Comparison of ENCODE assay signal across 9 mouse cellular contexts in genomic region chrX:103355784-103356183, GRCm38 (mm10). TPM values are rescaled to one million over a fixed set of nuclear protein-coding genes. Genes with fewer than 3 reads are reported as not detected.
DNase-seq lines count a peak whose midpoint lies in the region; ATAC-seq and TF ChIP-seq lines count a peak whose summit lies in the region.
"Had no signal": no experiment of that assay in that cellular context is flagged by ENCODE, and none has a peak within 500 bp of the region (broad histone marks: within the 10 kb centered on the region; RNA-seq: fewer than 3 reads in every experiment).

No protein-coding gene starts in this region.

- H3K9me3 ChIP-seq in kidney, embryonic 16.5 days (ENCODE audit: low read length) = no peaks in the 10 kb centered on the region
- H3K9me3 ChIP-seq in intestine, embryonic 14.5 days (ENCODE audit: control insufficient read depth, low read length) = no peaks in the 10 kb centered on the region

- H3K4me2 ChIP-seq in kidney, embryonic 16.5 days (replicated peaks; ENCODE audit: low read depth, low read length) = peak overlapping the region; percentile 50
- H3K4me2 ChIP-seq in intestine, embryonic 14.5 days (ENCODE audit: low read length) = peak overlapping the region; percentile 51
- H3K4me2 ChIP-seq in myocyte (ENCODE audit: low read depth) = peak overlapping the region; percentile 60

- H3K4me1 ChIP-seq in kidney, embryonic 16.5 days (ENCODE audit: insufficient read depth, low read length) = no peaks in the 10 kb centered on the region
- H3K4me1 ChIP-seq in embryonic fibroblast, embryonic 13.5 days (ENCODE audit: control insufficient read depth, insufficient read depth, low read length) = no peaks in the 10 kb centered on the region
- H3K4me1 ChIP-seq in intestine, embryonic 14.5 days (replicated peaks; ENCODE audit: control insufficient read depth, insufficient read depth, low read length) = no peaks in the 10 kb centered on the region

- no peaks in the 10 kb centered on the region for H3K36me3 ChIP-seq in kidney, embryonic 16.5 days (ENCODE audit: insufficient read depth, low read length)
- no peaks in the 10 kb centered on the region for H3K36me3 ChIP-seq in intestine, embryonic 14.5 days (ENCODE audit: control insufficient read depth, insufficient read depth, low read length)
- H3K36me3 ChIP-seq in myocyte (ENCODE audit: control insufficient read depth, insufficient read depth) = no peaks in the 10 kb centered on the region

- DNase-seq in kidney, postnatal 10 days = no peak
- no peak for DNase-seq in intestine, embryonic 14.5 days (ENCODE audit: low spot score)
- no peak for DNase-seq in urinary bladder, postnatal 14 days (ENCODE audit: low spot score)
- DNase-seq in right cerebral cortex, postnatal 14 days = no peak
- no peak for DNase-seq in spleen, adult 18-20 months

- no peaks in the 10 kb centered on the region for H3K79me2 ChIP-seq in myocyte (ENCODE audit: control insufficient read depth, insufficient read depth)

- TF ChIP-seq POLR2A in embryonic fibroblast, embryonic 13.5 days (IDR thresholded peaks at IDR 0.05; ENCODE audit: low read depth, low read length) = no peak
- no peak for TF ChIP-seq POLR2A in myocyte (IDR thresholded peaks at IDR 0.05; ENCODE audit: insufficient read length, low read depth)

- peak; percentile 58; the same call in 1 of the 2 replicates for ATAC-seq in kidney, embryonic 16.5 days (ENCODE audit: low FRiP score, low TSS enrichment)
- ATAC-seq in intestine, embryonic 14.5 days (replicated peaks; ENCODE audit: low FRiP score, low TSS enrichment, low read depth) = peak; percentile 62; the same call in 1 of the 2 replicates

- H3K4me3 ChIP-seq in kidney, embryonic 16.5 days (ENCODE audit: low read length) = peak overlapping the region; percentile 64
- peak overlapping the region; percentile 96; the same call in 1 of the 2 replicates for H3K4me3 ChIP-seq in embryonic fibroblast, embryonic 13.5 days (ENCODE audit: insufficient read depth, low read length)
- H3K4me3 ChIP-seq in intestine, embryonic 14.5 days (ENCODE audit: low read depth, low read length) = peak overlapping the region; percentile 50
- H3K4me3 ChIP-seq in myocyte = peak overlapping the region; percentile 65

- no peak overlapping the region for H3K27ac ChIP-seq in kidney, embryonic 16.5 days (ENCODE audit: low read length)
- no peak overlapping the region for H3K27ac ChIP-seq in embryonic fibroblast, embryonic 13.5 days (ENCODE audit: insufficient read depth, low read length)
- H3K27ac ChIP-seq in intestine, embryonic 14.5 days (ENCODE audit: low read depth) = no peak overlapping the region

- 50% methylated on average over 5 of the region's 5 CpGs for WGBS in kidney, embryonic 16.5 days
- WGBS in intestine, embryonic 14.5 days = 41% methylated on average over 5 of the region's 5 CpGs

- H3K9ac ChIP-seq in kidney, embryonic 16.5 days (replicated peaks; ENCODE audit: low read length) = no peak overlapping the region
- no peak overlapping the region for H3K9ac ChIP-seq in intestine, embryonic 14.5 days (ENCODE audit: low read length)

- no peak for TF ChIP-seq CTCF in embryonic fibroblast, embryonic 13.5 days (IDR thresholded peaks at IDR 0.05; ENCODE audit: borderline replicate concordance, insufficient read depth, low read length)

- peaks cover 34% of the 10 kb centered on the region for H3K27me3 ChIP-seq in kidney, embryonic 16.5 days (ENCODE audit: insufficient read depth, low read length)
- peaks cover 25% of the 10 kb centered on the region for H3K27me3 ChIP-seq in intestine, embryonic 14.5 days (replicated peaks; ENCODE audit: control insufficient read depth, insufficient read depth, low read length)
- H3K27me3 ChIP-seq in myocyte (ENCODE audit: control insufficient read depth, insufficient read depth, insufficient read length) = no peaks in the 10 kb centered on the region

- H3ac ChIP-seq in myocyte (ENCODE audit: control insufficient read depth, insufficient read length) = peak overlapping the region; percentile 18

TF ChIP-seq in myocyte, 11 proteins besides CTCF, POLR2A, EP300 and RAD21:
- TF ChIP-seq MYOD1 (IDR thresholded peaks at IDR 0.05; ENCODE audit: control insufficient read depth in 1 of 3, insufficient read length in 2 of 3, low read depth in 2 of 3) = no peak
- TF ChIP-seq POLR2AphosphoS2 (IDR thresholded peaks at IDR 0.05; ENCODE audit: insufficient read length, low read depth) = no peak
- TF ChIP-seq E2F4 (IDR thresholded peaks at IDR 0.05; ENCODE audit: insufficient read depth) = no peak
- TF ChIP-seq MAX (IDR thresholded peaks at IDR 0.05; ENCODE audit: low read depth) = no peak
- TF ChIP-seq CEBPB (IDR thresholded peaks at IDR 0.05; ENCODE audit: insufficient read depth, poor library complexity, severe bottlenecking) = no peak
- TF ChIP-seq USF1 (IDR thresholded peaks at IDR 0.05; ENCODE audit: low read depth) = no peak
- no peak for TF ChIP-seq REST (IDR thresholded peaks at IDR 0.05; ENCODE audit: insufficient read depth, insufficient read length)
- no peak for TF ChIP-seq TCF12 (IDR thresholded peaks at IDR 0.05; ENCODE audit: insufficient read depth, poor library complexity, severe bottlenecking)
- TF ChIP-seq TCF3 (IDR thresholded peaks at IDR 0.05; ENCODE audit: insufficient read length, low read depth) = no peak
- no peak for TF ChIP-seq MYOG (IDR thresholded peaks at IDR 0.05; ENCODE audit: control insufficient read depth in 1 of 3, insufficient read depth in 1 of 3, insufficient read length in 2 of 3, low read depth in 2 of 3)
TF ChIP-seq in myocyte: peak in this region for 0.

RNA-seq across cellular contexts. Expression of gene Chic1, which starts 0.5 kb away (rescaled TPM):
- 3.0 and 4.3 TPM in 2 replicates for polyA plus RNA-seq in kidney, embryonic 16.5 days (2015; fragmentation: Nextera tagmentation; extraction: Ambion mirVana)
- 3.7 and 3.8 TPM in 2 replicates for polyA plus RNA-seq in embryonic fibroblast, embryonic 13.5 days (2011; ENCODE audit: insufficient read length, low read depth, missing spikeins)
- polyA plus RNA-seq in intestine, embryonic 14.5 days (2014; fragmentation: Nextera tagmentation; extraction: Ambion mirVana) = 6.0 and 6.1 TPM in 2 replicates
- polyA plus RNA-seq in myocyte (2012; fragmentation: generic; extraction: Trizol) = 0.26 TPM

RNA-seq across cellular contexts. Expression of gene Cdx4, which starts 34.6 kb away (rescaled TPM):
- not detected in 2 replicates for polyA plus RNA-seq in kidney, embryonic 16.5 days (2015; fragmentation: Nextera tagmentation; extraction: Ambion mirVana)
- not detected in 2 replicates for polyA plus RNA-seq in embryonic fibroblast, embryonic 13.5 days (2011; ENCODE audit: insufficient read length, low read depth, missing spikeins)
- polyA plus RNA-seq in intestine, embryonic 14.5 days (2014; fragmentation: Nextera tagmentation; extraction: Ambion mirVana) = not detected in 2 replicates
- polyA plus RNA-seq in myocyte (2012; fragmentation: generic; extraction: Trizol) = not detected
- polyA plus RNA-seq: inflammation-experienced regulatory T-cells, adult 6 months had no signal

RNA-seq across cellular contexts. Expression of gene Tsx, which starts 58.5 kb away (rescaled TPM):
- 0.20 and 0.67 TPM in 2 replicates for polyA plus RNA-seq in kidney, embryonic 16.5 days (2015; fragmentation: Nextera tagmentation; extraction: Ambion mirVana)
- polyA plus RNA-seq in embryonic fibroblast, embryonic 13.5 days (2011; ENCODE audit: insufficient read length, low read depth, missing spikeins) = not detected in 2 replicates
- 0.38 and 0.77 TPM in 2 replicates for polyA plus RNA-seq in intestine, embryonic 14.5 days (2014; fragmentation: Nextera tagmentation; extraction: Ambion mirVana)
- not detected for polyA plus RNA-seq in myocyte (2012; fragmentation: generic; extraction: Trizol)
